Mouse (Mus musculus) lung, adult 2 months (tissue): ENCODE measurements around the gene Smyd3. TPM values are rescaled to one million over a fixed set of nuclear protein-coding genes. Genes with fewer than 3 reads are reported as not detected.

Experiments
- DNase-seq: peaks from one replicate; pipeline ENCODE4 v3.0.0; 2022
- H3K4me1 ChIP-seq: fragments of 200-500 bp; 2 replicates; pipeline ENCODE4 v1.6.1; 2011; ENCODE audit warnings: low read length; ENCODE audit not compliant: control insufficient read depth, insufficient read depth
- H3K4me3 ChIP-seq: fragments of 200-500 bp; replicated peaks from 2 replicates; pipeline ENCODE3; 2011; ENCODE audit warnings: low read depth, mild to moderate bottlenecking, control low read depth, low read length; ENCODE audit errors: extremely low read depth
- CTCF ChIP-seq: fragments of 200-500 bp; IDR thresholded peaks from 2 replicates; pipeline ENCODE4 v1.5.1; 2011; ENCODE audit warnings: mild to moderate bottlenecking, low read length, control low read depth; ENCODE audit not compliant: insufficient read depth
- POLR2A ChIP-seq: fragments of 200-500 bp; IDR thresholded peaks from 2 replicates; pipeline ENCODE4 v1.6.1; 2011; ENCODE audit warnings: low read depth, mild to moderate bottlenecking, control low read depth, low read length, borderline replicate concordance; ENCODE audit errors: extremely low read depth
- WGBS: fragments of 180-500 bp; shearing (Covaris S2); methylation state at CpG from one replicate; pipeline ENCODE4 v1.1.7; 2018; 5-methylcytosine and 5-hydroxymethylcytosine counted together
- polyA plus RNA-seq: library from polyadenylated mRNA; depleted of rRNA; stranded (reverse); fragments of >200 nt; gene quantifications from 2 replicates; pipeline ENCODE4 v1.2.3, GENCODE M21; 2012

Gene Smyd3
- polyA plus RNA-seq, 1 experiment: 4.7 TPM

DNA sequence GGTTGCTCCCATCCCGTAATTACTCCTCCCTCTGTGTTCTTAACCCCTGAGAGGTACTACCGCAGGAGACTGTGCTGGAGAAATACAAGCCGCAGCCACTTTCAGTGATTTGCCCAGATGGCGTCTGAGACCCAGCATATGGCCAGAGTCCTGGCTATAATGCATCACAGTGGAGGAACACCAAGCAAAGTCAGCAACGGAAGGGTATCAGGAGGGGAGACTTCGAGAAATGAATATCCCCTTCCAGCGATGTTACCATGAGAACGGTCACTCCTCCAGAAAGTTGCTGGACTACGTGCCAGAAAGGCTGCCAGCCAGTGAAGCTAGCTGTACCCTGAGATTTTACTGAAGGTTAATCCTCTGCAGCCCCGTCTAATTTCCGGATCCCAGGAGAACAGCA, 325.1 kb downstream of the Smyd3 start:
- no peak for DNase-seq
- WGBS: 87% methylated on average over 11 of the region's 11 CpGs
- Histone ChIP-seq H3K4me3 (no peak overlapping the region), H3K4me1 (no peaks in the 10 kb centered on the region)
- TF ChIP-seq POLR2A: no peak
- TF ChIP-seq CTCF: no peak

DNA sequence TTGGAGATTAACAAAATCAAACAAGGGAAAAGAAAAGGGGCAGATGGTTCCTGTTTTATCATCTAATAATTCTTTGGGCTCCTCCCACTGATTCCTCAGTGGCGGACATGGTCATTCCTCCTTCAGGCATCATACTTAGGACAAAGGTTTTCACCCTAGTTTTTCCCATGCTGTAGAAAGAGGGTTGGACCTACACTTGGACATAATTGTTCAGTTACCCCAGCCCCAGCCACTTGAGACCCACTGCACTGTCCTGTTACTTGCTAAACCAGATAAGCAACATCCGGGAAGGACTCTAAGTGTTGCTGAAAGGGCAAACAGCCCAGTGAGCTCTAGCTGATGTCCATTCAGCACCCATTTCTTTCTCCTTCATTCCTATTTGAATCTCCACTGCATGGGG, 327.0 kb downstream of the Smyd3 start:
- no peak for DNase-seq
- no peak for TF ChIP-seq CTCF
- 47% methylated on average over 2 of the region's 2 CpGs for WGBS
- Histone ChIP-seq H3K4me1 (no peaks in the 10 kb centered on the region), H3K4me3 (no peak overlapping the region)

DNA sequence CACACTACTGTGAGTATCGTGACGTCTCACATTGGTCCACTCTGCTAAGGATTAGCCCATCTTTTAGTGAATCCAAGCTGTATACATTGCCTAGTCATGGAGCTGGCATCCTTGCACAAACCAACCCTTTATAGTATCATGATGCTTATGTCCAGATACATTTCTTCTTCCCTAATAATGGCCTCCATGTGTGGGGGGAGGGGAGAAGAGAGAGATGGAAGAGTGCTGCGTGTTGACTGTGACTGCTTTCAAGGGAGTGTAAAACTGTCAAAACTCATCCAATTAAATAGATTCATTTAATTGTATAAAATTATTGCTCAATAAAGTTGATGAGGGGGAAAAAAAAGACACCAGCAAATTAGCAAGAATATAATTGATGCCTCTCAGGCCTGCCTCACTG, 330.7 kb downstream of the Smyd3 start:
- TF ChIP-seq CTCF (no peak), POLR2A (no peak)
- Histone ChIP-seq H3K4me3 (no peak overlapping the region), H3K4me1 (no peaks in the 10 kb centered on the region)
- 96% methylated on average over 3 of the region's 3 CpGs for WGBS
- no peak for DNase-seq

DNA sequence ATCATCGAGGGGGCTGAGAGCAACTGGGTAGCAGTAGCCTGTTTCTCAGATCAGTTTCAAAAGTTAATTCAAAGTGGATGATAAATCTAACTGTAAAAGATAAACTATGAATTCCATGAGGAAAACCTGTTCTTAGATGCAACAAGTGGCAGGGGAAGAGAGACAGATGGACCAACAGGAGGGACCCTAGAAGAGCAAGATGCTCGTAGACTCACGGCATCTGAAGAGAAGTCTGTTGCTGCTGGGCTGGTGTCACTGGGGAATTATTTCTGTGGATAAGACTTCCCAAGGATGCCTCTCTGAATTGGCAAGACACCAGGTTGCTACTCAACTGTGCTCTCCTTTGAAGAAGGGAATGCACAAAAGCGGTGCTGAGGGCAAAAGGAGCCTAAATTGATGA, 333.2 kb downstream of the Smyd3 start:
- 93% methylated on average over 4 of the region's 4 CpGs for WGBS
- TF ChIP-seq CTCF: no peak
- TF ChIP-seq POLR2A: no peak

DNA sequence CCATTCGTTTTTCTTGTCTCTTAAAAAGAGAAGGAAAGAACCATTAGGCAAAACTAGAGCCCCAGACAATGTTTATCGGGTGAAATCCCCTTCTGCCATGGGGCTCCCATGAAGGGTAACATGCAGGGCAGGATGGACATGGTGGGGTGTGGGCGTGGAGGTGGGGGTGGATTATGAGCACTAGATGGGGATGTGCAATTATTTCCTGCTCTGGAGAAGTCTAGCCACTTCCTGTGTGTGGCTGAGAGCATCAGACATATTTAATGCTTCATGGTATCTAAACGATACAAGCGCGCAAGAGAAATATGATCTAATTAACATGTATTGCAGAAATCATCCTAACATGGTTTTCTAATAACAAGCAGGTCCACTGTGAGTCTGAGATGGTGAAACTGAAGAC, 334.3 kb downstream of the Smyd3 start:
- DNase-seq: no peak
- TF ChIP-seq POLR2A: no peak
- TF ChIP-seq CTCF: no peak
- WGBS: 79% methylated on average over 6 of the region's 6 CpGs
- H3K4me1 ChIP-seq: no peaks in the 10 kb centered on the region
- H3K4me3 ChIP-seq: no peak overlapping the region

More for the DNA sequence above, 333.2 kb downstream of the Smyd3 start:
- no peak for DNase-seq
- H3K4me1 ChIP-seq: no peaks in the 10 kb centered on the region
- H3K4me3 ChIP-seq: no peak overlapping the region

DNA sequence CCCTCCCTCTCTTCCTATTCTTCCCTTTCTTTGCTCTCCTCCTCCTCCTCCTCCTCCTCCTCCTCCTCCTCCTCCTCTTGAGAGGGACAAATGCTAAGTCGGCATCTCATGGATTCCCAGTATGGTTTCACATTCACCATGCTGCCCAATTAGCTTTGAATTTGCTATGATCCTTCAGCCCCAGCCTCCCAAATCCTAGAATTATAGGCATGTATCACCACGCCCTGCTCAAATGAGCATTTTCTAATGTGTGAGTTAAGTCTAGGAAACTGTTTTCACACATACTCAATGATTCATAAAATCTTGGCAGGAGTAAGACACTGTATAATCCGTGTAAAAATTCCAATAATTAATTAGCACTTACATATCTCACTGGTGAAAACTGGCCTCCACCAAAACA, 337.3 kb downstream of the Smyd3 start:
- H3K4me1 ChIP-seq: no peaks in the 10 kb centered on the region; the same call in 1 of the 2 replicates
- 67% methylated on average over 3 of the region's 3 CpGs for WGBS
- no peak for DNase-seq
- TF ChIP-seq CTCF (no peak), POLR2A (no peak)
- H3K4me3 ChIP-seq: no peak overlapping the region

DNA sequence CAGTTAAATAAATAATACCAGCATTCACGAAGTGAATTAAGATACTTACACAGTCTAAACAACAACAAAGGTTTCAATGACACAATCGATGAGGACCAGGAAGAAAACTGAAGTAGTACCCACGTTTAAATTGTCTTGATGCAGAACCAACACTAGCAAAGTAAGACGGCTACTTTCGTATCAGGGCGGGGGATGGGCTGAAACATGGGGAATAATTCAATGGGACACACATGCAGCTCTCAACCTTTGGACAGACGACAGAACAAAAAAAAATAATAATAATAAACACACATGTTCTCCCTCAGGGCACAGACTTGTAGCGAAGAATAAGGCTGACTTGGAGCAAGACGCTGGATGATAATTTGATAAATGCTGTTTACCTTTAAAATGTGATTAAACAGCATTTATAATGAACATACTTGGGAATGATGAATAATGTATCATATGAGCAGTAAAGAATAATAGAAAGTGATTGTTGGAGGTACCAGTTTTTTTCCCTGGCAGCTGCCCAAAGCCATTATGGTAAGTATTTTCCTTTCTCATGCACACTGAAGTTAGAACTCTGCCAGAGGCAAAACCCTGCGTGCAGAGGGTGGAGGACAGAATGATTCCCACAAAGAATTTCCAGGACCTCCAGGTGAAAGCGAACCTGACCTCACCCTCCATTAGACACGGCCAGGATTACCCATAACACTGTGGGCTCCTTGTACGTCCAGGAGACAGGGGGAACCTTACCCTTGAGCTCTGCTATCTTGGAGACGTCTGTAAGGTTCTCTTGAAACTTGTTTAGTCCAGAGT, 340.8 kb downstream of the Smyd3 start:
- H3K4me3 ChIP-seq: no peak overlapping the region
- WGBS: 67% methylated on average over 14 of the region's 14 CpGs
- DNase-seq: no peak
- H3K4me1 ChIP-seq: no peaks in the 10 kb centered on the region; the same call in 1 of the 2 replicates
- no peak for TF ChIP-seq POLR2A
- no peak for TF ChIP-seq CTCF

DNA sequence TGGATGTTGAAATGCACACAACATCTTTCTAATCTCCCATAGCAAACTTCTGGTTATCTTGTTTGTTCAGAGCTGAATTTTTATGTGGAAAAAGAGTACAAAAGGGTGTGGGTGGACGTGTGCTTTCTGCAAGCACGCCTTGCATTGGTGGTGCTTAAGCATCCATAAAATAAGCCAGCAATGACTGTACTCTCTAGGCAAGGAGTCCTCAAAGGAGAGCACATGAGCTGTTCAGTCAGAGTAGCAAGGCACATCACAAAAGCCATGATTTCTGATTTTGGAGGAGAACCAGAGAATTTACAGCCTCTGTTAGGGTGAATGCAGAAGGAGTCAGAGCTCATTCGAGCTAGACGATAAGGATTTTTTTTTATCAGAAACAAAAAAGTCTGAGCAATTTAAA, 343.6 kb downstream of the Smyd3 start:
- 64% methylated on average over 4 of the region's 4 CpGs for WGBS
- no peak for TF ChIP-seq POLR2A
- no peak for TF ChIP-seq CTCF
- no peak for DNase-seq
- Histone ChIP-seq H3K4me1 (no peaks in the 10 kb centered on the region; the same call in 1 of the 2 replicates), H3K4me3 (no peak overlapping the region)

DNA sequence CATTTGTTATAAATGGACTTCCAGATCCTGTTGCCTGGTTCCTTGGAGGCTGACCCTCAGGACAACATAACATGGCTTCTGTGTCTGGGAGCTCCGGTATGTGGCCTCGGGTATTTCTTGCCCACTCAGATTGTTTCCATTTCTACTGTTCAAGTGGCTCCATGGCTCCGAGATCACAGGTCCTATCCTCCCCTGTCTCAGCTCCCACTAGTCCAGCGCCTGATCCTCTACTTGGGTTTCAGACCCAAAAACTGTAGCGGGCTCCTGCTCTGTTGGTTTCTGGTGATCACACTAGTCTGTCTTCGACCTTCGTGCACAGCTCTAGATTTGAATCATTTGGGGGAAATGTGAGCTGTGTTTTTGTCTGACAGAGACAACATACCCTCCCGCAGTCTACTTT, 347.3 kb downstream of the Smyd3 start:
- H3K4me3 ChIP-seq: no peak overlapping the region
- no peak for DNase-seq
- no peaks in the 10 kb centered on the region for H3K4me1 ChIP-seq
- 84% methylated on average over 8 of the region's 8 CpGs for WGBS
- TF ChIP-seq CTCF (no peak), POLR2A (no peak)

DNA sequence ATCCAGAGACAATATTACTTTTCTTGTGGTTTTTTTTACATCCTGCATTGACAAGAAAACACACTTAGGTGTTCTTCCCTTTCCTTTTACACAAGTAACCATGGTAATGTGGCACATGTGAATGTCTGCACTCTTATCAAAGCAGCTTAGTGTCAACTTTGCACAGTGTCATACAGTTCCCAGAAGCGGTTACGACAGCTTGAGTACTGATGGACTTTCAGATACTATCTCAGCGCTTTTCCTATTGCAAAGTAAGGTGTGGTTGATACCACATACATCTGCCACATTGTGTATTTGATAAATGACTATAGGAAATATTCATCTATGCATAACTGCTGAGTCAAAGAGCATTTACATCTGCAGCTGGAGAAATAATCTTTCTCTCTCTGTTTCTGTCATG, 348.1 kb downstream of the Smyd3 start:
- WGBS: 47% methylated on average over 3 of the region's 3 CpGs
- H3K4me3 ChIP-seq: no peak overlapping the region
- DNase-seq: no peak
- TF ChIP-seq CTCF: no peak
- no peak for TF ChIP-seq POLR2A
- H3K4me1 ChIP-seq: no peaks in the 10 kb centered on the region
